Mouse (Mus musculus) embryonic facial prominence, embryonic 10.5 days (tissue): ENCODE data around the gene Gstcd. TPM values are rescaled to one million over a fixed set of nuclear protein-coding genes. Genes with fewer than 3 reads are reported as not detected.

ENCODE experiments used
- DNase-seq: peaks from one replicate; pipeline ENCODE4 v3.0.0-alpha.2; 2017; ENCODE audit warnings: low spot score
- H3K27ac ChIP-seq: fragments of 300-500 bp; sonication (generic); replicated peaks from 2 replicates; pipeline ENCODE4 v1.5.1; 2016; ENCODE audit warnings: mild to moderate bottlenecking
- H3K27me3 ChIP-seq: fragments of 300-500 bp; sonication (generic); replicated peaks from 2 replicates; pipeline ENCODE4 v1.6.1; 2016; ENCODE audit warnings: low read depth, mild to moderate bottlenecking; ENCODE audit not compliant: poor library complexity, severe bottlenecking
- H3K36me3 ChIP-seq: fragments of 300-500 bp; sonication (generic); replicated peaks from 2 replicates; pipeline ENCODE4 v1.6.1; 2016; ENCODE audit warnings: mild to moderate bottlenecking, moderate library complexity
- H3K4me1 ChIP-seq: fragments of 300-500 bp; sonication (generic); 2 replicates; pipeline ENCODE4 v1.6.1; 2016
- H3K4me3 ChIP-seq: fragments of 300-500 bp; sonication (generic); 2 replicates; pipeline ENCODE4 v1.5.1; 2016; ENCODE audit warnings: mild to moderate bottlenecking, moderate library complexity
- H3K9me3 ChIP-seq: fragments of 300-500 bp; sonication (generic); 2 replicates; pipeline ENCODE4 v1.6.1; 2016; ENCODE audit warnings: mild to moderate bottlenecking
- WGBS: fragments of 180-500 bp; shearing (Covaris S2); methylation state at CpG from one replicate; pipeline ENCODE4 v1.1.7; 2016; 5-methylcytosine and 5-hydroxymethylcytosine counted together
- polyA plus RNA-seq: library from polyadenylated mRNA; unstranded; fragments of >200 nt; fragmentation: Nextera tagmentation; extraction: Ambion mirVana; gene quantifications from 2 replicates; pipeline ENCODE4 v1.2.1, GENCODE M21; 2016

Gstcd gene
- polyA plus RNA-seq, 1 experiment from 2014 or later: 10.2 TPM

GRCm38 (mm10) chr3:132949380-132949790 lies 142.4 kb downstream of the Gstcd start:
- no peaks in the 10 kb centered on the region for H3K9me3 ChIP-seq
- 1% methylated on average over 26 of the region's 26 CpGs for WGBS
- peak overlapping the region; percentile 83 for H3K4me3 ChIP-seq
- 0 out of 2 replicates have a peak, but pooled peaks cover 3% of the 10 kb centered on the region for H3K36me3 ChIP-seq
- peaks cover 45% of the 10 kb centered on the region for H3K4me1 ChIP-seq
- peak overlapping the region; percentile 85 for H3K27ac ChIP-seq
- peak; percentile 70 for DNase-seq
- H3K27me3 ChIP-seq: peaks cover 55% of the 10 kb centered on the region

- DNase-seq: peak; percentile 24
- no peak overlapping the region for H3K27ac ChIP-seq
- H3K27me3 ChIP-seq: peaks cover 55% of the 10 kb centered on the region
- peak overlapping the region; percentile 83; the same call in 1 of the 2 replicates for H3K4me3 ChIP-seq
- H3K4me1 ChIP-seq: peaks cover 54% of the 10 kb centered on the region
- H3K36me3 ChIP-seq: 0 out of 2 replicates have a peak, but pooled peaks cover 3% of the 10 kb centered on the region
- no peaks in the 10 kb centered on the region for H3K9me3 ChIP-seq
- 29% methylated on average over 7 of the region's 7 CpGs for WGBS
Measured at GRCm38 (mm10) chr3:132948298-132948795, 143.5 kb downstream of the Gstcd start.

- Histone ChIP-seq H3K27ac (no peak overlapping the region), H3K27me3 (peaks cover 49% of the 10 kb centered on the region), H3K4me1 (peaks cover 60% of the 10 kb centered on the region), H3K9me3 (no peaks in the 10 kb centered on the region), H3K4me3 (no peak overlapping the region), H3K36me3 (0 out of 2 replicates have a peak, but pooled peaks cover 3% of the 10 kb centered on the region)
- DNase-seq: no peak
- 87% methylated on average over 5 of the region's 5 CpGs for WGBS
Measured at GRCm38 (mm10) chr3:132946086-132946485, 145.7 kb downstream of the Gstcd start.

- no peak for DNase-seq
- WGBS: 83% methylated on average over 7 of the region's 7 CpGs
Measured at GRCm38 (mm10) chr3:132945669-132946068, 146.2 kb downstream of the Gstcd start.

GRCm38 (mm10) chr3:132944609-132945008 lies 147.2 kb downstream of the Gstcd start:
- Histone ChIP-seq H3K36me3 (0 out of 2 replicates have a peak, but pooled peaks cover 3% of the 10 kb centered on the region), H3K9me3 (no peaks in the 10 kb centered on the region), H3K4me1 (peaks cover 58% of the 10 kb centered on the region), H3K4me3 (no peak overlapping the region), H3K27me3 (peaks cover 37% of the 10 kb centered on the region), H3K27ac (no peak overlapping the region)
- DNase-seq: peak; percentile 30
- WGBS: 21% methylated on average over 3 of the region's 3 CpGs

More at GRCm38 (mm10) chr3:132945669-132946068, 146.2 kb downstream of the Gstcd start:
- Histone ChIP-seq H3K4me3 (no peak overlapping the region), H3K9me3 (no peaks in the 10 kb centered on the region), H3K27ac (no peak overlapping the region), H3K4me1 (peaks cover 59% of the 10 kb centered on the region), H3K36me3 (0 out of 2 replicates have a peak, but pooled peaks cover 3% of the 10 kb centered on the region), H3K27me3 (peaks cover 44% of the 10 kb centered on the region)

- H3K27ac ChIP-seq: peak overlapping the region; percentile 45
- DNase-seq: peak; percentile 52
- H3K36me3 ChIP-seq: 0 out of 2 replicates have a peak, but pooled peaks cover 3% of the 10 kb centered on the region
- H3K4me3 ChIP-seq: no peak overlapping the region
- WGBS: 20% methylated on average over 7 of the region's 7 CpGs
- peaks cover 58% of the 10 kb centered on the region for H3K4me1 ChIP-seq
- H3K27me3 ChIP-seq: peaks cover 33% of the 10 kb centered on the region
- H3K9me3 ChIP-seq: no peaks in the 10 kb centered on the region
Measured at GRCm38 (mm10) chr3:132944193-132944592, 147.6 kb downstream of the Gstcd start.

GRCm38 (mm10) chr3:132942778-132943177 lies 149.1 kb downstream of the Gstcd start:
- no peak overlapping the region for H3K27ac ChIP-seq
- H3K4me1 ChIP-seq: peaks cover 51% of the 10 kb centered on the region
- no peaks in the 10 kb centered on the region for H3K9me3 ChIP-seq
- H3K36me3 ChIP-seq: 0 out of 2 replicates have a peak, but pooled peaks cover 3% of the 10 kb centered on the region
- peaks cover 19% of the 10 kb centered on the region for H3K27me3 ChIP-seq
- H3K4me3 ChIP-seq: no peak overlapping the region
- no peak for DNase-seq
- WGBS: 88% methylated on average over 6 of the region's 6 CpGs

- DNase-seq: no peak
- no peak overlapping the region; the same call in 1 of the 2 replicates for H3K27ac ChIP-seq
Measured at GRCm38 (mm10) chr3:132940181-132940990, 151.4 kb downstream of the Gstcd start.

GRCm38 (mm10) chr3:132939006-132939405 lies 152.8 kb downstream of the Gstcd start:
- Histone ChIP-seq H3K36me3 (no peaks in the 10 kb centered on the region), H3K4me1 (peaks cover 30% of the 10 kb centered on the region), H3K27ac (no peak overlapping the region), H3K4me3 (no peak overlapping the region), H3K27me3 (no peaks in the 10 kb centered on the region), H3K9me3 (no peaks in the 10 kb centered on the region)
- 65% methylated on average over 8 of the region's 8 CpGs for WGBS
- no peak for DNase-seq

More at GRCm38 (mm10) chr3:132940181-132940990, 151.4 kb downstream of the Gstcd start:
- 86% methylated on average over 10 of the region's 10 CpGs for WGBS
- no peaks in the 10 kb centered on the region for H3K36me3 ChIP-seq
- H3K4me3 ChIP-seq: no peak overlapping the region
- peaks cover 43% of the 10 kb centered on the region for H3K4me1 ChIP-seq
- H3K9me3 ChIP-seq: no peaks in the 10 kb centered on the region
- no peaks in the 10 kb centered on the region for H3K27me3 ChIP-seq

GRCm38 (mm10) chr3:132934649-132935048 lies 157.2 kb downstream of the Gstcd start:
- DNase-seq: no peak
- Histone ChIP-seq H3K27me3 (no peaks in the 10 kb centered on the region), H3K4me3 (no peak overlapping the region), H3K9me3 (no peaks in the 10 kb centered on the region), H3K36me3 (no peaks in the 10 kb centered on the region), H3K27ac (no peak overlapping the region), H3K4me1 (peaks cover 12% of the 10 kb centered on the region)
- 83% methylated on average over 2 of the region's 2 CpGs for WGBS
